Mouse (Mus musculus) embryo, embryonic 11.5 days (tissue): ENCODE results near the gene Gm1527.
"Not testable (repeated sequence)": the region's sequence is repeated elsewhere in the genome, so short reads cannot be mapped to it uniquely, and the experiment has no call there.

Source experiments
- DNase-seq: peaks from one replicate; pipeline ENCODE4 v3.0.0-alpha.2; 2012; ENCODE audit warnings: low read depth, low spot score

Gene Gm1527

GRCm38 (mm10) chr3:28892317-28892716 is at the start of gene Gm1527:
Gm1527 (plus strand) TSS chr3:28892617.
- DNase-seq, result no peak

DNA sequence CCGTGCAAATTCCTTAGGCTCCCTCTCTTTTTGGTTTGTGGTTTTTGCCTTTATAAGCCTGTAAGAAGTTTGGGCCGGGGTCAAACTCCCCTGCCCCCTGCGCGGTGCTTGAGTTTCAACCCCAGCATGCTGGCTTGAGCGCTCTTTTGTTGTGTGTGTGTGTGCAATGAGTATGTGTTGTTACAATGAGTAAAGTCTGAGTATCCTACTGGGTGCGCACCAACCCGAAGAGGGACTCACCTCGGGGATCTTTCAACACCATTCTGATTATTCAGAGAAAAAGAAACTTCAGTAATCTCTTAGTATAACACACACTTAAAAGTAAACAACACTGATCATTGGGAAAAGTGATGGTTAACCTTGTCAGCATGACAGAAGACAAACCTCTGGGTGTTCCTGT is 49.2 kb upstream of the Gm1527 start:
- DNase-seq, result no peak

GRCm38 (mm10) chr3:28847115-28847514 is 45.3 kb upstream of the Gm1527 start:
- DNase-seq, result no peak

DNA sequence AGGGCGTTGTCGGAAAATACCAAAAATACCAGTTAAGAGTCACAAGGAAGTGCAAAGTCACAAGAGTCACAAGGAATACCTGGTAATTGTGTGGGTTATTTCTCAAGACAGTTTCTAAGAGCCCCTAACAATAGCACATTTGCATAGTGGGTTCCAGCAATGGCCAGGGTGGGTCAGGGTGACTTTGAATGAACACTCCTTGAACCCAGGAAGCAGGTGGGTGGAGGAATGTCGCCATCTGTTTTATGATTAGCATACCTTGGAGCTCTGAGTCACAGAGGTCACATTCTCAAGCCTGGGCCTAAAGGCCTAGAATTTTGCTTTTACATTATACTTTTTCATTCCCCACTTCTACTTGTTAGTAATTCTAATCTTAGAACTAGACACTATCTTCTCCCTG is 40.2 kb upstream of the Gm1527 start:
- not testable (repeated sequence) for DNase-seq

- not testable (repeated sequence) for DNase-seq
These were observed 32.6 kb upstream of the Gm1527 start for GRCm38 (mm10) chr3:28859630-28860392.

- not testable (repeated sequence) for DNase-seq
These were observed 4.5 kb downstream of the Gm1527 start for GRCm38 (mm10) chr3:28896966-28897365.

DNA sequence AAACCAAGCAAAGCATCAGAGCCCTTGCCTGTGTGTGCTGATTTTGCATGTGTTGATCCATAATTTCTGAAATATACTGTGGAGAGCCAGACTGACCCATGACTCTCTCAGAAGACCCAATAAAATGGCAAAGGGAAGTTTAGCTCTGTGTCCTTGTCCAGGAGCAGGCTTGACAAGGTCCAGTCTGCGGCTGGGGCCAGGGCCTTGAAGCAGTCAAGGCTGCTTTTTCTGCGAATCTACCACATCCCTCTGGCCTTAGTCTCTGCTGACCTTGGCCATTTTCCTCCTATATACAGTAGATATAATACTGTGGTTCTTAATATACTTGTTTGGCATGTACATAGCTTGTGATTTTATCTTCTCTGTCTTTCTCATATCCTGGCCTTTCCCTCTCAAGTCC is 73.5 kb downstream of the Gm1527 start:
- DNase-seq, result no peak

GRCm38 (mm10) chr3:28968851-28969250 is 76.4 kb downstream of the Gm1527 start:
- peak; percentile 47 for DNase-seq
